Mouse (Mus musculus) gastrocnemius, postnatal 4 days (tissue): ENCODE data around the gene Ogfr. TPM values are rescaled to one million over a fixed set of nuclear protein-coding genes. Genes with fewer than 3 reads are reported as not detected.

Experiments used
- DNase-seq, 2 experiments: peaks; one replicate each; pipeline ENCODE4 v3.0.0; 2021 to 2022; ENCODE audit warnings: low spot score in 2 of 2, mixed read lengths in 2 of 2
- total RNA-seq, 2 experiments: library from RNA; stranded (reverse); gene quantifications; 2 replicates each; pipeline ENCODE4 v1.2.3; 2021

The Ogfr gene
- total RNA-seq, 2 experiments from 2014 or later: 46.8 to 52.2 TPM

DNA sequence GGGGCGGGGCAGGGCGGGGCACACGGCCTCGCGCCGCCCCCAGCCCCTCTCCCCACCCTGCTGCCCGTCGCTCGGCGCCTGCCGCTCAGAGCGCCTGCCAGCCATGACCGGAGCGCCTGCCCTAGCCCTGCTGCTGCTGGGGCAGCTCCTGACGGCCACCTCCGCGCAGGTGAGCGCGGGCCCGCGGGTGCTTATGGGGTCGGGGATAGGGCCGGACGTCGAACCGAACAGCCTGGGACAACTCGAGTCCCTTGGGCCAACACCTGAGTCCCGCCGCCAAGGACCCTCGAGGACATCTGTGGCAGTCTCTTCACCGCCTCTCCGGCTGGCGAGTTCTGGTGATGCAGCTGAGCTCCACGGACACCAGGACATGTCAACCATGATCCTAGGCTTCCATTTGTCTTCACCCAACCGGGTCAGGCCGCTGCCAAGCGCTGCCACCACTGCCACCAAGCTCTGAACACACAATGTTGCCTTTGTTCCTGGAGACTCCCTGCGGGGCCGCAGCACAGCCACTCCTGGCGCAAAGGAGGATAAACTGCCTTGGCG is 9.2 kb downstream of the Ogfr start:
- no peak for DNase-seq

DNA sequence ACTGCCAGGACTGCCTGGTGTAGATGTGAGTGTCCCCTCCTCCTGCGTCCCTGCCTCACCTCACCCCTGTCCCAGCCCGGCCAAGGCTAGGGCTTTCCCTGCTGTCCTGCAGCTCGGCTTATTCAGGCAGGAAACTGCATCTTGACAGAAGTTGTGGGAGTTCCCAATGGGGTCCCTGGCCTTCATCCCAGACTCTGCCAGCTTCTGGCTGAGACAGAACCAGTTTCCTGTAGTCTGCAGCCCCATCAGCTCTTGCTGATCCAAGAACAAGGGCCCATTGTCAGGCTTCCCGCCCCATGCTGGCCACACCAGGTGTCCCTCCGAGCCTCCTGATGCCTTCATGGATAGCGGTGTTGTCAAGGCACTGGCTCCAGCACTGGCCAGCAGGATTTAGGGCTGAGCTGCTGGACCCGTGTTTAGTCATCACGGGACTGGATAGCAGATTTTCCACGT is 11.6 kb downstream of the Ogfr start:
- no peak for DNase-seq

DNA sequence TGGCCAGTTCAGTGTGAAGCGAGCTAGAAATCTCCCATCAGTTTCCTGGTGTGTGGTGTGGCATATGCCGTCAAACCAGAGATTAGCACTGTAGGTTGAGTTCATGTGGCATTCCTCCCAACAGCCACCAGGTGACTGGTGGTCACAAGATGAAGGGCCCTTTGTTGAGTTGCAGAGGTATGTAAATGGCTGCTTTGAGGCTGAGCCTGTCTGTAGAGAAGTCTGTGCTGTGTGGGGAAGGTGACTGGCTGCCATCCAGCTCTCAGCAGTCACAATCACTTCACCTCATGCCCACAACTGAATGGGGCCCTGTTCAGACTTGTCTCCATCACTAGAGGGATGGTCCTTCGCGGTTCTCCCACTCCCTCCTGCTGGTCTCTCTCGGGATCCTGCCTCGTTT is 15.7 kb downstream of the Ogfr start:
- DNase-seq: no peak

DNA sequence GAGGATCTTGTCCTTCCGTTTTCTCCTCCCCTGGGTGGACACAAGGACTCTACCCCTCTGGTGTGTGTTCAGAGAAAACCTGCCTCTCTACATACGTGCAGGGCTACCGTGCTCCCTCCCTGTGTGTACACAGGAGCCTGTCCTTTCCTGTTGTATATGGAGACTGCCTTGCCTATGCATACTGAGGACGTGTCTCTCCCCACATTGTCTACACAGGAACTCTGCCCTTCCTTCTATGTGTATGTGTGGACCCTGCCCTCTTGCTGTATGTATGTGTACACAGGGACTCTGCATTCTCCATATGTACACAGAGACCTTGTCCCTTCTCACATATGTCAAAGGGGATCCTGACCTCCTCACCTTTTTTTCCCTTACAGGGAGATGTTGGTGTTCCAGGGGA is 21.2 kb downstream of the Ogfr start:
- no peak for DNase-seq

DNA sequence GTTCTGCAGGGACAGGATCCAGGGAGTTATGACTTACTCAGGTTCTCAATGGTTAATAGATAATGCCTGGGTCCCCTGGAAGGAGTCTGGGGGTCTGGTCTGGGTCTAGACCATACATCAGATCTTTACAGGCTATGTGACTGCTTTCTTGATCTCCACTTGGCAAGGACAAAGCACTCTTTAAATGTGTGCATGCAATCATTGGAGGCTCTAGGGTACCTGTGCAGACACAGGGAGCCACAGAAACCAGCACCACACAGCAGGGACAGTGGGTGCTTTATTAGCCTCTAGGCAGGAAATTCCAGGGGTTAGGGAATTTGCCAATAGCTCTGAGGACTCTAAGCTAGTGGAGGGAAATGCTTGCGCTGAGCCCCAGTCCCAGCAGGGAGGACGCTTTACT is 22.8 kb downstream of the Ogfr start:
- no peak for DNase-seq

DNA sequence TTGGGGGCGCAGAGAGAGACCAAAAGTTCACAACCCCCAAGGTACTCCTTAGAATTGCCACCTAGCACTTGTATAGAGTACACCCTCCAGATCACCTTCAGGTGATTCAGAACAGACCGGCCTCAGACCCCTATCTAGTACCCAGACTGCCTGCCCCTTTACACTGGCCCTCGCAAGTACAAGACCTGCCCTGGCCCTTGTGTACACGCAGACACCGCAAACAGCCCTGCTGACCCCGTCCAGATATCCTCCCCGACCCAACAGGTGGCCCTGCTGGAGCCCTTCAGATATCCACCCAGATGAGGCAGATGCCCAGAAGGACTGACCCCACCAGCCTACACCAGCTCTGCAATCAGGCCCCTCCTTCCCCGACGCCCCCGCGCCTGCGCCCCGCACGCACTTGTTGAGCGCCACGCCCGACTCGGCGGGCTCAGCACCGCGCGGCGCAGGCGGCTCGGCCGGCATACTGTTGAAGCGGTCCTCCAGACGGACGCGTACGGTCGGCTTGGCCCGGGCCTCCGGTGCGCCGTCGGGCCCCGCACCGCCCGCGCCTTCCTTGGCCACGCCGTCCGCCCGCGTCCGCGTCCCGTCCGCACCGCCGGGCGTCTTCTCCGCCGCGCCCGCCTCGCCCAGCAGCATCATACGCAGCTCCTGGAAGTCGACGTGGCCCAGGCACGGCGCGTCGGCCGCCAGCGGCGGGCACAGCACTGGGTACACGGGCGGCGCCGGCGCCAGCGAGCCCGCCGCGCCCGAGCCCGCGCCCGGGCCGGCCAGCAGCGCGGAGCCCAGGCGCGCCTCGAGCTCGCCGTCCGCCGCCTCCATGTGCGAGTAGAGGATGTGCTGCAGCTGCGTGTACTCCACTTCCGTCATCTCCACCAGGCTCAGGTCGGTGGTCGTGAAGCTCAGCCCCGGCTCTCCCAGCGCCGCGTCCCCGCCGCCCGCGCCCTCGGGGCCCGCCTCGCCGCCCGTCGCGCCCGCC is 52.8 kb downstream of the Ogfr start:
- no peak for DNase-seq

DNA sequence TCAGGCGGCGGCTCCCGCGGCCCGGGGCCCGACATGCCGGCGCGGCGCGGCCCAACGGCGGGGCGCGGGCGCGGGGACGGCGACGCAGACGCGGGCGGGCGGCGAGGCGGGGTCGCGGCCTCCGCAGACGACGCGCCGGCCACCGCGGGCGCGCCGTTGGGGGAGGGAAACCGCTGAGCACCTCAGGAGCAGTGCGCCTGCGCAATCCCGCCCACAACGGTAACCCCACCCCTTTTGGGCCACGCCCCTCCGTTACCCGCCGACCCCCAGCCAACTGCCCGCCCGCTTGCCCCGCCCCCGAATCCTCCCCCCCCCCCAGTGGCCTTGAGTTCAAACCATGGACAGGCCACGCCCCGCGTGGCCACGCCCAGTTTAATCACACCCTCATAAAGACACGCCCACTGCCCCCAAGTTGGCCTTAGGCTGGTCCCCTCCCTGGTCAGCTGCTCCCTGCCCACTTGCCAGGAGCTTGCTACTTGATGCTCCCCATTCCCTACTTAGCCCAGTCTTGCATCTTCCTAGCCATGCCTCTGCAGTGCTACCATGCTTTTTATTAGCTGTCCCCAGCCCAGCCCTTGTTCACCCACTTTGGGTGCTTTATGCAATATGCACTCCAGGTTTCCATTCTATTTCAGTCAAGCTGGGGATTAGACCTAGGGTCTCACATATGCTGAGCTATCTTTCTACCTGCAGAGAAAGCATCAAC is 53.7 kb downstream of the Ogfr start, which contains the start of gene Tcfl5:
Gene Tcfl5 (minus strand): TSS at position 154 of the 706 bp plus-strand sequence.
- no peak for DNase-seq

DNA sequence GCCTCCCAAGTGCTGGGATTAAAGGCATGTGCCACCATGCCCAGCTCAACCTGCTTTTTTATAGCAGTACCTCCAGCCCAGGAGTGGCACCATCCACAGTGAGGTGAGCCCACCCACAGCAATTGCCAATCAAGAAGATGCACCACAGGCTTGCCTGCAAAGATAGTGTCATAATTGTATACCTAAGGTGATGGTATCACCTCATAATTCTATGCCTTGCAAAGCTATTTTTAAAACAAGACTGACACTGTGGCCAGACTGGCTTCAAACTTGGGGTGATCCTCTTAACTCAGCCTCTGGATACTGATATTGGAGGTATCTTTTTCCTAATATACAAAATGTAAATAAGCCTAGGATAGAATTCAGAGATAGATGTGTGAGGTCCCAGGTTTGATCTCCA is 54.6 kb downstream of the Ogfr start:
- DNase-seq: no peak

Other genes with a start within 250 kb of the Ogfr start
- gene Slco4a1, start 133.0 kb upstream of the Ogfr start, total RNA-seq: under 1 TPM; 0.21 to 0.69 TPM
- gene Ntsr1, start 89.3 kb upstream of the Ogfr start, total RNA-seq: under 1 TPM; 0.10 to 0.13 TPM
- 10 to 100 TPM; 14.1 to 17.3 TPM for gene Mrgbp, start 7.9 kb upstream of the Ogfr start, total RNA-seq
- 1 to 10 TPM; 2.2 to 2.7 TPM for gene Col9a3, start 8.5 kb downstream of the Ogfr start, total RNA-seq
- 1 to 10 TPM in 1 of 2 experiments, under 1 TPM in 1; 0.93 to 1.3 TPM for gene Tcfl5, start 53.5 kb downstream of the Ogfr start, total RNA-seq
- 10 to 100 TPM; 37.9 to 41.3 TPM for gene Dido1, start 120.8 kb downstream of the Ogfr start, total RNA-seq
- gene Gid8, start 120.9 kb downstream of the Ogfr start, total RNA-seq: 10 to 100 TPM; 55.3 to 63.3 TPM
- gene Slc17a9, start 136.0 kb downstream of the Ogfr start, total RNA-seq: under 1 TPM; 0.73 to 0.93 TPM
- gene Bhlhe23, start 187.7 kb downstream of the Ogfr start, total RNA-seq: not detected